Mouse (Mus musculus) bone marrow macrophage, adult 2 months (primary cell): ENCODE results near the gene Tmem198. TPM values are rescaled to one million over a fixed set of nuclear protein-coding genes. Genes with fewer than 3 reads are reported as not detected.
A peak's percentile ranks its signal among the peaks of the same experiment; 100 is the strongest.

ENCODE experiments used
- H3K27ac ChIP-seq: 2 replicates; pipeline ENCODE4 v1.5.1; 2012; ENCODE audit warnings: low read depth, low read length; ENCODE audit not compliant: insufficient read depth
- H3K4me1 ChIP-seq: 2 replicates; pipeline ENCODE4 v1.6.1; 2012; ENCODE audit warnings: low read length; ENCODE audit not compliant: control insufficient read depth, insufficient read depth
- H3K4me3 ChIP-seq: 2 replicates; pipeline ENCODE4 v1.5.1; 2012; ENCODE audit warnings: mild to moderate bottlenecking, low read length, moderate library complexity; ENCODE audit not compliant: insufficient read depth
- CTCF ChIP-seq: IDR thresholded peaks from 2 replicates; pipeline ENCODE4 v1.5.1; 2012; ENCODE audit warnings: low read depth, mild to moderate bottlenecking, low read length, moderate library complexity
- POLR2A ChIP-seq: IDR thresholded peaks from 2 replicates; pipeline ENCODE4 v1.6.1; 2012; ENCODE audit warnings: mild to moderate bottlenecking, low read depth, low read length, borderline replicate concordance
- polyA plus RNA-seq: library from polyadenylated mRNA; stranded (reverse); fragments of >200 nt; gene quantifications from 2 replicates; pipeline ENCODE4 v1.2.4, GENCODE M21; 2012; ENCODE audit not compliant: missing spikeins, insufficient read depth, insufficient read length

Gene Tmem198
- polyA plus RNA-seq, 1 experiment = not detected

GRCm38 (mm10) chr1:75467215-75467927 lies 12.0 kb upstream of the Tmem198 start:
- no peak overlapping the region for H3K4me3 ChIP-seq
- no peaks in the 10 kb centered on the region for H3K4me1 ChIP-seq
- TF ChIP-seq POLR2A (no peak), CTCF (peak; percentile 91)
- H3K27ac ChIP-seq = no peak overlapping the region

- Histone ChIP-seq H3K4me3 (no peak overlapping the region), H3K27ac (no peak overlapping the region), H3K4me1 (no peaks in the 10 kb centered on the region)
- no peak for TF ChIP-seq CTCF
- TF ChIP-seq POLR2A = no peak
Measured at GRCm38 (mm10) chr1:75469287-75469825, 10.0 kb upstream of the Tmem198 start.

GRCm38 (mm10) chr1:75476441-75476840 lies 2.9 kb upstream of the Tmem198 start:
- H3K27ac ChIP-seq = no peak overlapping the region
- 0 out of 2 replicates have a peak, but pooled peaks cover 3% of the 10 kb centered on the region for H3K4me1 ChIP-seq
- TF ChIP-seq CTCF (no peak), POLR2A (no peak)
- no peak overlapping the region for H3K4me3 ChIP-seq

- Histone ChIP-seq H3K27ac (no peak overlapping the region), H3K4me1 (0 out of 2 replicates have a peak, but pooled peaks cover 3% of the 10 kb centered on the region), H3K4me3 (no peak overlapping the region)
- TF ChIP-seq POLR2A = no peak
- TF ChIP-seq CTCF = peak; percentile 99
Measured at GRCm38 (mm10) chr1:75477264-75477965, 1.9 kb upstream of the Tmem198 start.

- Histone ChIP-seq H3K4me1 (0 out of 2 replicates have a peak, but pooled peaks cover 3% of the 10 kb centered on the region), H3K27ac (no peak overlapping the region), H3K4me3 (no peak overlapping the region)
- TF ChIP-seq POLR2A (no peak), CTCF (no peak)
Measured at GRCm38 (mm10) chr1:75477966-75478290, 1.4 kb upstream of the Tmem198 start.

GRCm38 (mm10) chr1:75478497-75478896 lies 835 bp upstream of the Tmem198 start:
- Histone ChIP-seq H3K27ac (no peak overlapping the region), H3K4me1 (0 out of 2 replicates have a peak, but pooled peaks cover 3% of the 10 kb centered on the region), H3K4me3 (peak overlapping the region; percentile 56)
- TF ChIP-seq POLR2A = no peak
- no peak for TF ChIP-seq CTCF

GRCm38 (mm10) chr1:75479635-75479989 lies 280 bp downstream of the Tmem198 start:
- peak overlapping the region; percentile 56; the same call in 1 of the 2 replicates for H3K4me3 ChIP-seq
- no peak for TF ChIP-seq CTCF
- 0 out of 2 replicates have a peak, but pooled peaks cover 3% of the 10 kb centered on the region for H3K4me1 ChIP-seq
- no peak overlapping the region for H3K27ac ChIP-seq

GRCm38 (mm10) chr1:75480036-75480435 lies 704 bp downstream of the Tmem198 start:
- TF ChIP-seq CTCF (no peak), POLR2A (no peak)
- Histone ChIP-seq H3K4me3 (no peak overlapping the region), H3K27ac (no peak overlapping the region), H3K4me1 (0 out of 2 replicates have a peak, but pooled peaks cover 3% of the 10 kb centered on the region)

GRCm38 (mm10) chr1:75480735-75481134 lies 1.4 kb downstream of the Tmem198 start:
- TF ChIP-seq CTCF = no peak
- no peak for TF ChIP-seq POLR2A
- no peak overlapping the region for H3K4me3 ChIP-seq
- H3K27ac ChIP-seq = no peak overlapping the region
- H3K4me1 ChIP-seq = 0 out of 2 replicates have a peak, but pooled peaks cover 3% of the 10 kb centered on the region

- no peaks in the 10 kb centered on the region for H3K4me1 ChIP-seq
- no peak overlapping the region for H3K27ac ChIP-seq
- H3K4me3 ChIP-seq = no peak overlapping the region
- TF ChIP-seq CTCF (no peak), POLR2A (no peak)
Measured at GRCm38 (mm10) chr1:75486561-75486960, 7.2 kb downstream of the Tmem198 start.
